Mouse (Mus musculus) T-cell, adult 2 months (primary cell): ENCODE results near the gene Rhbdl2.

Experiments used
- DNase-seq: peaks from one replicate; pipeline ENCODE4 v3.0.0; 2022; ENCODE audit warnings: low spot score

Rhbdl2 gene

GRCm38 (mm10) chr4:123814030-123814501, 26.4 kb downstream of the Rhbdl2 start:
- DNase-seq, result no peak

- no peak for DNase-seq
These were observed 31.5 kb downstream of the Rhbdl2 start for GRCm38 (mm10) chr4:123819093-123819610.

- DNase-seq, result no peak
These were observed 54.5 kb downstream of the Rhbdl2 start for GRCm38 (mm10) chr4:123842126-123842525.

GRCm38 (mm10) chr4:123856888-123857287, 69.2 kb downstream of the Rhbdl2 start:
- DNase-seq, result no peak

GRCm38 (mm10) chr4:123858090-123858489, 70.4 kb downstream of the Rhbdl2 start:
- DNase-seq, result no peak

- no peak for DNase-seq
These were observed 71.7 kb downstream of the Rhbdl2 start, which contains the start of gene 4933427I04Rik for GRCm38 (mm10) chr4:123859379-123859778. Gene 4933427I04Rik (plus strand): TSS chr4:123859679.

- no peak for DNase-seq
These were observed 72.1 kb downstream of the Rhbdl2 start for GRCm38 (mm10) chr4:123859803-123860202.

- DNase-seq, result no peak
These were observed 72.9 kb downstream of the Rhbdl2 start for GRCm38 (mm10) chr4:123860621-123861020.
